Mouse (Mus musculus) midbrain, embryonic 16.5 days (tissue): ENCODE measurements around the gene Zfp60. TPM values are rescaled to one million over a fixed set of nuclear protein-coding genes. Genes with fewer than 3 reads are reported as not detected.
"Not testable (repeated sequence)": the region's sequence is repeated elsewhere in the genome, so short reads cannot be mapped to it uniquely, and the experiment has no call there.

ENCODE experiments used
- ATAC-seq: fragments of 200-750 bp; cut with Nextera tagmentation; 2 replicates; pipeline ENCODE4 v1.8.0; 2017; ENCODE audit warnings: moderate TSS enrichment
- H3K27ac ChIP-seq: fragments of 300-500 bp; sonication (generic); 2 replicates; pipeline ENCODE4 v1.5.1; 2014; ENCODE audit warnings: mild to moderate bottlenecking, low read length, mixed read lengths
- H3K27me3 ChIP-seq: fragments of 300-500 bp; sonication (generic); 2 replicates; pipeline ENCODE4 v1.6.1; 2014; ENCODE audit warnings: low read depth, low read length, mixed read lengths; ENCODE audit not compliant: control insufficient read depth, insufficient read depth
- H3K36me3 ChIP-seq: fragments of 300-500 bp; sonication (generic); 2 replicates; pipeline ENCODE4 v1.6.1; 2014; ENCODE audit warnings: mild to moderate bottlenecking, low read length, moderate library complexity, mixed read lengths; ENCODE audit not compliant: control insufficient read depth, insufficient read depth
- H3K4me1 ChIP-seq: fragments of 300-500 bp; sonication (generic); 2 replicates; pipeline ENCODE4 v1.6.1; 2014; ENCODE audit warnings: mild to moderate bottlenecking, low read length, mixed read lengths; ENCODE audit not compliant: control insufficient read depth, insufficient read depth
- H3K4me2 ChIP-seq: fragments of 300-500 bp; sonication (generic); 2 replicates; pipeline ENCODE4 v1.6.1; 2014; ENCODE audit warnings: mild to moderate bottlenecking, low read length, mixed read lengths
- H3K4me3 ChIP-seq: fragments of 300-500 bp; sonication (generic); 2 replicates; pipeline ENCODE4 v1.5.1; 2014; ENCODE audit warnings: low read depth, mild to moderate bottlenecking, low read length, moderate library complexity, mixed read lengths
- H3K9ac ChIP-seq: fragments of 300-500 bp; sonication (generic); 2 replicates; pipeline ENCODE4 v1.6.1; 2014; ENCODE audit warnings: low read depth, low read length, mixed read lengths
- H3K9me3 ChIP-seq: fragments of 300-500 bp; sonication (generic); replicated peaks from 2 replicates; pipeline ENCODE4 v1.6.1; 2014; ENCODE audit warnings: mild to moderate bottlenecking, low read length, mixed read lengths; ENCODE audit not compliant: control insufficient read depth, poor library complexity, severe bottlenecking
- WGBS: fragments of 180-500 bp; shearing (Covaris S2); extraction: QIAGEN DNeasy Blood & Tissue Kit; methylation state at CpG from one replicate; pipeline ENCODE4 v1.1.7; 2014; 5-methylcytosine and 5-hydroxymethylcytosine counted together
- polyA plus RNA-seq: library from polyadenylated mRNA; unstranded; fragments of >200 nt; fragmentation: Nextera tagmentation; extraction: Ambion mirVana; gene quantifications from 2 replicates; pipeline ENCODE4 v1.2.1, GENCODE M21; 2015

Zfp60 gene
- polyA plus RNA-seq, 1 experiment from 2014 or later = 111 TPM

DNA sequence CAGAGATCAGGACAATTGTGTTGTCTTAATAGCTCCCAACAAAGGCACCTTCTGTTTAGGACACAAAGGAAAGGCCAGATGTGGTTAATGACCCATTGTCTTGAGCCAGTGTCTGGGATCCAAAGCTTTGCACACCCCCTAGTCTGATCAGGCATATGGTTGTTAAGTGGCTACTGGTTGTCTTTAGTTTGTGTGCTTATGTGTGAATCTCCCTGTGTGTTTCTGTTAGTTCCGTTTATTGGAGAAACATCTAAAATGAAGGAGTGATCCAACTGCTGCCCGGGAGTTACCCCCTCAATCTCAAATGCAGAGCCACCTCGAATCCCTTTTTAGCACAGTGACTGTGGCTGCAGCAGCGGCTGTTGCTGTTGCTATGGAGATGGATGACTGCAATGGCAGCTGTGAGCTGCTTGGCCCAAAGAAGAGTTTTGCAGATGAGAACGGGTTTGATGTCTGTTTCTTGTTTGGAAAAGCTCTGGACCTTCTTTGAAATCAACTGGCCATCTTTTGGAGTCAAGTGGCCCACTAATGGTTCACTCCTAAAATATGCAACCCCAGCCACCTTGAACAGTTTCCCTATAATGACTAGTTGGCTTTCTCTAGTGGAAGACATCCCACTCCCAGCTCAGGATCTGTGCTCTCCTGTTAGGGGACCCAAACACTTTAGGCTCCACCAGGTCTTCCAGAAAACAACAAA, 25.3 kb downstream of the Zfp60 start:
- WGBS = 6% methylated on average over 5 of the region's 5 CpGs
- H3K4me3 ChIP-seq = no peak overlapping the region
- H3K27me3 ChIP-seq = no peaks in the 10 kb centered on the region
- H3K9ac ChIP-seq = no peak overlapping the region
- H3K27ac ChIP-seq = peak overlapping the region; percentile 76
- peaks cover 3% of the 10 kb centered on the region for H3K36me3 ChIP-seq
- H3K4me2 ChIP-seq = peak overlapping the region; percentile 24
- no peaks in the 10 kb centered on the region for H3K9me3 ChIP-seq
- ATAC-seq = peak; percentile 80
- H3K4me1 ChIP-seq = peaks cover 12% of the 10 kb centered on the region

DNA sequence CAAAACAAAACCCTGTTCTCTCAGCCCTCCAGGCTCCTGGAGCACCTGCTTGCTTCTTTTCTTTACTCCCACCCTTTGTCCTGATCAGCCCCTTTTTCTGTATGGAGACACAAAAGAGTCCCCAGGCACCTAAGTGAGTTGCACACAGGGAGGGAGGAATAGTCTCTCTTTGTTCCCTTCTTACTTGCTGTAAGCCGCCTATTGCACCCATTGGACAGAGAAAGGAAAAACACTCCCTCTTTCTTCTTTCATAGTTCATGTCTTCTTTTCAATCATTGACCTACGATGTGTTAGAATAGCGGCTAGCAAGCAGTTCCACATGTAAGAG, 25.8 kb downstream of the Zfp60 start:
- WGBS = 10% methylated on average over 3 of the region's 3 CpGs
- no peak overlapping the region for H3K4me2 ChIP-seq

DNA sequence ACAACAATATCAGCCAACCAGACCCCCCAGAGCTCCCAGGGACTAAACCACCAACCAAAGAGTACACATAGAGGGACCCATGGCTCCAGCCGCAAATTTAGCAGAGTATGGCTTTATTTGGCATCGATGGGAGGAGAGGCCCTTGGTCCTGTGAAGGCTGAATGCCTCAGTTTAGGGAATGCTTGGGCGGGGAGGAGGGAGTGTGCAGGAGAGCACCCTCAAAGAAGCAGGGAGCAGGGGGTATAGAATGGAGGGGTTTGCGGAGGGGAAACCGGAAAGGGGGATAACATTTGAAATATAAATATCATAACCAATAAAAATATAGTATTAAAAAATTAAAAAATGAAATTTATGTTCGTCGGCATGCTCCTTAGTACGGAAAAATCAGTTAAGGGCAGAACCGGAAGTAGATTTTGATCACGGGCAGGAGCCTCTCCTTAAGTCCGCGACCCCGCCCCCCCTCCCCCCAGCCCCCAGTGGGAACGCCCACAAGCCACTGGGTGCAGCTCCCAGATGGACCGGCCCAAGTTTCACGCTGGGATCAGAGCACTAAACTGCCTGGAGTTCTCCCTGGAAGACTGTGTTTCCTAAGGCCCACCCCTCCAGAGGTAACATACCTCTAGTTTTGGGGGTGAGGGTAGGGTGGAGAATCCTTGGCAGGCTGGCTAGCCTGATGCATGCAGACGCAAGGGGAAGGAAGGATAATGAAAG, 34.1 kb downstream of the Zfp60 start:
- H3K27me3 ChIP-seq = no peaks in the 10 kb centered on the region
- H3K36me3 ChIP-seq = no peaks in the 10 kb centered on the region
- no peak overlapping the region for H3K27ac ChIP-seq
- no peaks in the 10 kb centered on the region for H3K9me3 ChIP-seq
- no peak for ATAC-seq
- no peak overlapping the region for H3K9ac ChIP-seq
- peak overlapping the region; percentile 46 for H3K4me2 ChIP-seq
- peak overlapping the region; percentile 7; the same call in 1 of the 2 replicates for H3K4me3 ChIP-seq
- 11% methylated on average over 17 of the region's 17 CpGs for WGBS
- no peaks in the 10 kb centered on the region for H3K4me1 ChIP-seq

More for the DNA sequence above, 25.8 kb downstream of the Zfp60 start:
- no peaks in the 10 kb centered on the region for H3K9me3 ChIP-seq
- peak overlapping the region; percentile 76; the same call in 1 of the 2 replicates for H3K27ac ChIP-seq
- H3K4me3 ChIP-seq = no peak overlapping the region
- H3K27me3 ChIP-seq = no peaks in the 10 kb centered on the region
- no peak for ATAC-seq
- peaks cover 12% of the 10 kb centered on the region for H3K4me1 ChIP-seq
- peaks cover 2% of the 10 kb centered on the region; the same call in 1 of the 2 replicates for H3K36me3 ChIP-seq
- no peak overlapping the region for H3K9ac ChIP-seq

DNA sequence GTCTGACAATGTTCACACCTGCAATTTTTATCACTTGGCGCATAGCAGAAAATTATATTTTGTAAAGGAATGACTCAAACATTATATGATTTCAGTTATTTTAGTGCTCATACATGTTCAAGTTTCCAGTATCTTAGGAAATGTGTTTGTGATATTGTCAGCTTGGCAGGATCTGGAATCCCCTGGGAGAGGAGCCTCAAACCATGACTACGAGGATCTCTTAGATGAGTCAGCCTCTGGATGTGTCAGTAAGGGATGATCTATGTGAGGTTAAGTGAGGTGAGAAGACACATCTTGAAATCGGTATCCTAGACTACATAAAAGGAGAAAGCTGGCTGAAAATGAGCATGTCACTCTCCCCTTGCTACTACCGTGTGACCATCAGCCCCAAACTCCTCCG, 58.1 kb downstream of the Zfp60 start:
- WGBS = 85% methylated on average over 5 of the region's 5 CpGs
- Histone ChIP-seq H3K4me3 (no peak overlapping the region), H3K27me3 (no peaks in the 10 kb centered on the region), H3K4me1 (no peaks in the 10 kb centered on the region), H3K9ac (no peak overlapping the region), H3K9me3 (0 out of 2 replicates have a peak, but pooled peaks cover 3% of the 10 kb centered on the region), H3K36me3 (no peaks in the 10 kb centered on the region), H3K27ac (no peak overlapping the region), H3K4me2 (no peak overlapping the region)
- ATAC-seq = no peak

DNA sequence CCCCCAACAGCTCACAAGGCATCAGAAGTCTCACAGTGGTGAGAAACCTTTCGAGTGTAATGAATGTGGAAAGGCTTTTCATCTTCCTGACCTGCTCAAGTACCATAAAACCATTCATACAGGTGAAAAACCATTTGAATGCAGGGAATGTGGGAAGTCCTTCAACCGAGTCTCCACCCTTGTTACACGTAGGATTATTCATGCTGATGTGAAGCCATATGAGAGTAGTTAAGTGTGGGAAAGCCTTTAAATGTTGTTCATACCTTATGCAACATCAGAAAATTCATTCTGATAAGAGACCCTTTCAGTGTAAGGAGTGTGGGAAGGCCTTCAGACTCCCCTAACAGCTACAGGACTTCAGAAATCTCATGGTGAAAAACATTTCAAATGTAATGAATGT, 62.7 kb downstream of the Zfp60 start:
- H3K4me1 ChIP-seq, ATAC-seq, H3K4me2 ChIP-seq, H3K9ac ChIP-seq, H3K27ac ChIP-seq, H3K9me3 ChIP-seq, H3K27me3 ChIP-seq, H3K36me3 ChIP-seq, H3K4me3 ChIP-seq: not testable (repeated sequence)
- 77% methylated on average over 2 of the region's 3 CpGs for WGBS

DNA sequence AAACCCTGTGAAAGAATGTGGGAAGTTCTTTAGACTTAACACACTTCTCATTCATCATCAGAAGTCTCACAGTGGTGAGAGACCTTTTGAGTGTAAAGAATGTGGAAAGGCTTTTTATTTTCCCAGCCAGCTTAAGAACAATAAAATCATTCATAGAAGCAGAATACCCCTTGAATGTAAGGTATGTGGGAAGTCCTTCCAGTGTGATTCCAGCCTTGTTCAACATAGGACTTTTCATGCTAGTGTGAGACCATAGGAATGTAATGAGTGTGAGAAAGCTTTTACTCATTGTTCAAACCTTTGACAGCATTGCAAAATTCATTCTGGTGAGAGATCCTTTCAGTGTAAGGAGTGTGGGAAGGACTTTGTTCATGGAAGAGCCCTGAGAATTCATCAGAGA, 63.4 kb downstream of the Zfp60 start:
- Histone ChIP-seq H3K4me3 (no peak overlapping the region), H3K9ac (no peak overlapping the region), H3K27me3 (no peaks in the 10 kb centered on the region), H3K27ac (no peak overlapping the region), H3K9me3 (no peaks in the 10 kb centered on the region), H3K4me1 (peaks cover 6% of the 10 kb centered on the region; the same call in 1 of the 2 replicates), H3K4me2 (no peak overlapping the region), H3K36me3 (no peaks in the 10 kb centered on the region)
- no peak for ATAC-seq

DNA sequence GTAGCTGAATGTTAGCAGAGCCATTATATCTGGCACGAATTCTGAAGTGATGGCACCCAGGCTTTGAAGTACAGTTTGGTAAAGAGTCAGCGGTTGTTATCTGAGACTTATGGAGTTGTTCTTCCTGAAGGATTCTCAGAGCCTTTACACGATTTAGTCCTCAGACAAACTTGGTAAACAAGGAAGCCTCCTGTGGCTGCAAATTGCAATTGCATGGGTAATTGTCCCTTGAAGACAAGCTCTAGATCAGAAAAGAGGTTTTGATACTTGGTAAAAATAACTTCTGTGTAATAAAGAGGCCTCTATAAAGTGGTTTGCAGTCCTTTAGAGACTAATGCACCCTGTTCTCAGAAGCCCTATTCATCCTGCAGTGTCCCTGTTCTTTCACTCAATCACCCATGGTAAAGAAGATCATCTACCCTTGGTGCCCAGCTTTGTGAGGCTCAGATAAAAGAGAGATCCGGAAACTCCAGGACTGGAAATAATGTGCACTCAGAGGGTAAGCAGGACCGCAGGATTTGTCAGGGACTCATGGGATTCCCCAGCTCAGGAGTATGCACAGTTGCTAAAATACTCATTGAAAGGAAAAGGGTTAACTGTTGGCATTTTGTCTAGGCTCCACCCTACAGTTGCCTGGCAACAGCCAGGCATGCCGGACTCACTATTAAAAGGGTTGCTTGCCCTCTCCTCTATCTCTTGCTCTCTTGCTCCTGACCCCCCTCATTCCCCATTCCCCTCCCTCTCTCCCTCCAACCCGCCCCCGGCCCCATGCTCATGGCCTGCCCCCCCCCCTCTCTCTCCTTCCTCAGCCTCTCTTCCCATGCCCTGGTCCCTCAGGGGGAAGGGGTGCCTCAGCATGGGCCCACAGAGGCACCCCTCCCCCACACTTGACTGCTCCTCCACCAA, 67.0 kb downstream of the Zfp60 start:
- H3K27ac ChIP-seq = peak overlapping the region; percentile 19; the same call in 1 of the 2 replicates
- peak overlapping the region; percentile 31 for H3K4me2 ChIP-seq
- H3K4me3 ChIP-seq = no peak overlapping the region; the same call in 1 of the 2 replicates
- H3K4me1 ChIP-seq = peaks cover 6% of the 10 kb centered on the region; the same call in 1 of the 2 replicates
- no peaks in the 10 kb centered on the region for H3K27me3 ChIP-seq
- H3K9me3 ChIP-seq = no peaks in the 10 kb centered on the region
- H3K9ac ChIP-seq = no peak overlapping the region
- WGBS = 16% methylated on average over 8 of the region's 8 CpGs
- ATAC-seq = 0 out of 2 replicates have a peak, but pooled peaks have one; percentile 62
- no peaks in the 10 kb centered on the region for H3K36me3 ChIP-seq

DNA sequence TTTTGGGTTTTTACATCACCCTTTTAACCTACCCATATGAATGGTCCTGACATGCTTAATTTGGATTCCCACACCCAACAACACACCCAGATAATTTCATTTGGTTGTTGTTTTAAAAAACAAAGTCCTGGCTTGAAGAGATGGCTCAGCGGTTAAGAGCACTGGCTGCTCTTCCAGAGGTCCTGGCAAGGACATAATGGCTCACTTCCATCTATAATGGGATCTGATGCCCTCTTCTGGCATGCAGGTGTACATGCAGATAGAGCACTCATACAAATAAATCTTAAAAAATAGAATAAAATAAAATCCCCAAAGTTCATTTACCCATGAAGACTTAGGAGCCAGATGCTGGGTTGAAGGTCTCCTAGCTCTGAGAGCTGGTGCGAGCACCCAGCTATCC, 69.9 kb downstream of the Zfp60 start:
- Histone ChIP-seq H3K4me2 (no peak overlapping the region), H3K36me3 (no peaks in the 10 kb centered on the region), H3K27ac (no peak overlapping the region), H3K9ac (no peak overlapping the region), H3K27me3 (no peaks in the 10 kb centered on the region), H3K9me3 (no peaks in the 10 kb centered on the region), H3K4me1 (peaks cover 14% of the 10 kb centered on the region), H3K4me3 (no peak overlapping the region)
- 53% methylated on average over 2 of the region's 2 CpGs for WGBS
- ATAC-seq = no peak
